Mouse (Mus musculus) erythroblast, embryonic 14.5 days (primary cell): Measurements from ENCODE around the gene Ccdc120. TPM values are rescaled to one million over a fixed set of nuclear protein-coding genes. Genes with fewer than 3 reads are reported as not detected.

Source experiments
- H3K27me3 ChIP-seq: 2 replicates; pipeline ENCODE4 v1.6.1; 2012; ENCODE audit warnings: inconsistent platforms; ENCODE audit not compliant: control insufficient read depth
- H3K36me3 ChIP-seq: 2 replicates; pipeline ENCODE4 v1.6.1; 2012; ENCODE audit warnings: mild to moderate bottlenecking, inconsistent platforms; ENCODE audit not compliant: control insufficient read depth
- H3K4me1 ChIP-seq: 2 replicates; pipeline ENCODE4 v1.6.1; 2012; ENCODE audit warnings: inconsistent platforms; ENCODE audit not compliant: control insufficient read depth
- H3K4me3 ChIP-seq: replicated peaks from 2 replicates; pipeline ENCODE3; 2012; ENCODE audit warnings: moderate library complexity, mild to moderate bottlenecking, inconsistent platforms
- H3K9me3 ChIP-seq: 2 replicates; pipeline ENCODE4 v1.6.1; 2012; ENCODE audit warnings: low read length, inconsistent platforms, mixed read lengths; ENCODE audit not compliant: control insufficient read depth
- GATA1 ChIP-seq: IDR thresholded peaks from 2 replicates; pipeline ENCODE4 v1.6.1; 2012; ENCODE audit warnings: low read length, inconsistent platforms, mixed read lengths
- TAL1 ChIP-seq: IDR thresholded peaks from 3 replicates; pipeline ENCODE4 v1.6.1; 2012; ENCODE audit warnings: low read length, inconsistent platforms, mixed read lengths
- polyA plus RNA-seq: library from polyadenylated mRNA; stranded (reverse); fragments of >175 nt; gene quantifications from 2 replicates; pipeline ENCODE4 v1.2.3, GENCODE M21; 2012

The Ccdc120 gene
- polyA plus RNA-seq, 1 experiment, result 0.02 TPM

- no peak for TF ChIP-seq TAL1
- no peak for TF ChIP-seq GATA1
- H3K27me3 ChIP-seq, result no peaks in the 10 kb centered on the region
- H3K4me1 ChIP-seq, result peaks cover 16% of the 10 kb centered on the region
- no peaks in the 10 kb centered on the region for H3K36me3 ChIP-seq
- H3K4me3 ChIP-seq, result no peak overlapping the region
- H3K9me3 ChIP-seq, result no peaks in the 10 kb centered on the region
Observed at GRCm38 (mm10) chrX:7739336-7740081, 11.2 kb downstream of the Ccdc120 start.

- H3K9me3 ChIP-seq, result no peaks in the 10 kb centered on the region; the same call in 1 of the 2 replicates
- H3K36me3 ChIP-seq, result no peaks in the 10 kb centered on the region
- H3K4me3 ChIP-seq, result peak overlapping the region; percentile 45
- peaks cover 16% of the 10 kb centered on the region for H3K4me1 ChIP-seq
- no peak for TF ChIP-seq GATA1
- TF ChIP-seq TAL1, result no peak
- H3K27me3 ChIP-seq, result no peaks in the 10 kb centered on the region; the same call in 1 of the 2 replicates
Observed at GRCm38 (mm10) chrX:7733571-7734156, 17.0 kb downstream of the Ccdc120 start.

- peaks cover 8% of the 10 kb centered on the region for H3K9me3 ChIP-seq
- TF ChIP-seq TAL1 (no peak), GATA1 (no peak)
- peak overlapping the region; percentile 61 for H3K4me3 ChIP-seq
- H3K4me1 ChIP-seq, result peaks cover 32% of the 10 kb centered on the region
- H3K36me3 ChIP-seq, result peaks cover 41% of the 10 kb centered on the region
- no peaks in the 10 kb centered on the region; the same call in 1 of the 2 replicates for H3K27me3 ChIP-seq
Observed at GRCm38 (mm10) chrX:7728922-7729265, 21.8 kb downstream of the Ccdc120 start.

DNA sequence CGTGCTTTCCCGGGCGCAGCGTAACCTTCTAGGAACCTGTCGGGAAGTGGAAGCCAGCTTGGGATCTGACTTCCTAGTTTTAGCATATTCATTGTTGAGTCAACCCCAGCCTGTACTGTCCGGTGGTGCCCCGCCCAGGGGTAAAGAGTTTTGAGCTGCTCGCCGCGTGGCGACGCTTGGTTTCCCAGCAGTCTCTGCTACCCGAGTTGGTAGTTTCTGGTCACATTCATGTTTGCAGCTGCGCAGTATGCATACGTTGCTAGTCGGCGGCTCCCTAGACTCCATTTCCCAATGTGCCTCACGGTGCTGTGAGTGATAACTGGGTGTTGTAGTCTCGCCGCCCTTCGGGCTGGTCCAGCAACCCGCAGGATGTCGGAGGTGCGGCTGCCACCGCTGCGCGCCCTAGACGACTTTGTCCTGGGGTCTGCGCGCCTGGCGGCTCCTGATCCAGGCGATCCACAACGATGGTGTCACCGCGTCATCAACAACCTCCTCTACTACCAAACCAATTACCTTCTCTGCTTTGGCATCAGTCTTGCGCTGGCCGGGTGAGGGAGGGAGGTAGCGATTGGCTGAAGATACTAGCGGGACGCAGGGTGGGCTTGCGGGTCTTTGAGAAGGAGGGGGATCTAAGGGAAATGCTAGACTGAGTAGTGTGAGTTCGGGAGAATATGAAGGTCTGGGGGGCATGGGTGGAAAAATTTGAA is 22.3 kb downstream of the Ccdc120 start, which contains the start of gene Praf2:
Praf2 (plus strand) TSS at position 225 of the 707 bp plus-strand sequence.
- H3K4me3 ChIP-seq, result peak within 1 kb of the TSS; percentile 61
- H3K9me3 ChIP-seq, result peaks cover 9% of the 10 kb centered on the region
- peaks cover 32% of the 10 kb centered on the region for H3K4me1 ChIP-seq
- no peaks in the 10 kb centered on the region; the same call in 1 of the 2 replicates for H3K27me3 ChIP-seq
- H3K36me3 ChIP-seq, result peaks cover 46% of the 10 kb centered on the region
- TF ChIP-seq GATA1 (no peak; the same call in 1 of the 2 replicates), TAL1 (no peak)

DNA sequence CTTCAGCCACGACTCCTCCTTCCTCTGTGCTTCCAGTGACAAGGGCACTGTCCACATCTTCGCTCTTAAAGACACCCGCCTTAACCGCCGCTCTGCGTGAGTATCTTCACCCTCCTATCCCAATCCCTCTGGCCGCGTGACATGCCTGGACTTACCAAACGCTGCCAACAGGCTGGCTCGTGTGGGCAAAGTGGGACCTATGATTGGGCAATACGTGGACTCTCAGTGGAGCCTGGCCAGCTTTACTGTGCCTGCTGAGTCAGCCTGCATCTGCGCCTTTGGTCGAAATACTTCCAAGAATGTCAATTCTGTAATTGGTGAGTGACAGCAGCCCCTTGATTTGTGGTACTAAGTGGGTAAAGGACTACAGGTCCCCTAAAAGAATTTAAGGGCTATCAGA is 23.5 kb downstream of the Ccdc120 start:
- peaks cover 9% of the 10 kb centered on the region for H3K9me3 ChIP-seq
- H3K36me3 ChIP-seq, result peaks cover 46% of the 10 kb centered on the region
- H3K4me3 ChIP-seq, result no peak overlapping the region
- no peaks in the 10 kb centered on the region; the same call in 1 of the 2 replicates for H3K27me3 ChIP-seq
- TF ChIP-seq TAL1 (no peak), GATA1 (no peak)
- peaks cover 37% of the 10 kb centered on the region for H3K4me1 ChIP-seq

GRCm38 (mm10) chrX:7725841-7726240 is 24.9 kb downstream of the Ccdc120 start:
- Histone ChIP-seq H3K9me3 (peaks cover 9% of the 10 kb centered on the region), H3K4me3 (no peak overlapping the region), H3K4me1 (peaks cover 41% of the 10 kb centered on the region), H3K27me3 (no peaks in the 10 kb centered on the region; the same call in 1 of the 2 replicates), H3K36me3 (peaks cover 46% of the 10 kb centered on the region)
- TF ChIP-seq GATA1 (no peak), TAL1 (no peak)

DNA sequence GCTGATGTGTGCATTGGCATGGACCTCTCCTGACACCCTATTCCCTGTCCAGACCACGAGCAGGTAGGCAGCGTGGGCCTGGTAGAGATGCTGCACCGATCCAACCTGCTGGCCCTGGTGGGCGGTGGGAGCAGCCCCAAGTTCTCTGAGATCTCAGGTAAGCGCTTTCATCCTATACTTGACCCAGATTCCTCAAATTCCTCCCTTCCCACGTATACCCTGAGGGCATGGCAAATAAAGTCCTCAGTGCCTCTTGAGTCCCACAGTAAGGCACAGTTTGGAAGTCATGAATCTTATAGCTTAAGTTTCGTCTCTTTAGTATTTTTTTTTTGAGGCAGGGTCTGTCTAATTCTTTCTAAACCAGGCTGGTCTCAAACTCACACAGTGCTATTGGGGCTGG is 26.6 kb downstream of the Ccdc120 start:
- Histone ChIP-seq H3K36me3 (peaks cover 46% of the 10 kb centered on the region), H3K4me3 (no peak overlapping the region), H3K9me3 (peaks cover 9% of the 10 kb centered on the region), H3K27me3 (no peaks in the 10 kb centered on the region), H3K4me1 (peaks cover 41% of the 10 kb centered on the region)
- no peak for TF ChIP-seq GATA1
- TF ChIP-seq TAL1, result no peak

DNA sequence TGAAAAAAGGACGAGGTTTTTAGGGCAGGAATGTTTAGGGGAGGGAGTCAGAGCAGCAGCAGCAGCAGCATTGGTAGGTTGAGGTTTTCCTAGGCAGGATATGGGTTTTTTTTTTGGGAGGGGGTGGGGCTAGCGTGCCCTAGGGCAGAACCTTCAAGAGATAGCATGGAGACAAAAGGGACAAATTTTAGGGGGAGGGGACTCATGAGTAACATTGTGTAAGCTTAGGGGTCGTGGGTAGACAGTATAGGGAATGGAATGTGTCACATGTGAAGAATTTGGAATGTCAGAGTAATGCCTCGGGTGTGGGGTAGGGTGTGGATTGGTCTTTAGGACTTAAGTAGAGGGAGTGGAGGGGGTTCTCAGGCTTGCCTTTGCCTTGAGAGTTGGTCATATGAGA is 28.0 kb downstream of the Ccdc120 start:
- peak overlapping the region; percentile 89 for H3K4me3 ChIP-seq
- 0 out of 2 replicates have a peak, but pooled peaks cover 2% of the 10 kb centered on the region for H3K27me3 ChIP-seq
- TF ChIP-seq TAL1 (no peak), GATA1 (no peak)
- H3K4me1 ChIP-seq, result peaks cover 28% of the 10 kb centered on the region
- H3K9me3 ChIP-seq, result peaks cover 8% of the 10 kb centered on the region
- peaks cover 42% of the 10 kb centered on the region for H3K36me3 ChIP-seq

DNA sequence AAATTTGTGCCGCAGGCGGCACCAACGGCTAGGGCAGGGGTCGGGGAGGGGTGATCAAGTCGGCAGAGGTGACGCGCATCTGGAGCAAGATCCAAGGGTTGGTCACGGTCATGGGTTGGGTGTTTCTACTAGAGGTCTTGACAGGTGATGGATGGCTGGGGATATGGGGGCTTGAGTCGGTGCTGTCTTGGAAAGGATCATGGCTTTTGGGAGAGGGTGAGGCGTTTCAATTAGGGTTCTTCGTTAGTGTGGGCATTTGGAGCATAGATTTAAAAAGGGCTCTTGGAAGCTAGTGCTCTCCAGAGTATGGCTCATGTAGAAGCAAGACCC is 28.5 kb downstream of the Ccdc120 start:
- peaks cover 8% of the 10 kb centered on the region for H3K9me3 ChIP-seq
- H3K4me3 ChIP-seq, result peak overlapping the region; percentile 89
- H3K27me3 ChIP-seq, result 0 out of 2 replicates have a peak, but pooled peaks cover 2% of the 10 kb centered on the region
- TF ChIP-seq TAL1, result no peak
- TF ChIP-seq GATA1, result no peak
- H3K36me3 ChIP-seq, result peaks cover 37% of the 10 kb centered on the region
- peaks cover 24% of the 10 kb centered on the region for H3K4me1 ChIP-seq
